Mouse (Mus musculus) heart, postnatal 0 days (tissue): ENCODE measurements at regions not wholly inside any gene's neighbourhood (a gene's known extent, or its start where the extent isn't known, plus 50 kb on each side); places are given as distances from the start of the nearest gene placed in this dataset.

ENCODE experiments used
- ATAC-seq: fragments of 200-750 bp; cut with Nextera tagmentation; 2 replicates; pipeline ENCODE4 v1.8.0; 2017; ENCODE audit warnings: low read depth, moderate number of reproducible peaks, moderate library complexity; ENCODE audit not compliant: insufficient read depth
- DNase-seq: peaks from one replicate; pipeline ENCODE4 v3.0.0-alpha.2; 2016; ENCODE audit warnings: low spot score
- H3K27ac ChIP-seq: fragments of 300-500 bp; sonication (generic); 2 replicates; pipeline ENCODE4 v1.5.1; 2014; ENCODE audit warnings: low read depth, mild to moderate bottlenecking
- H3K27me3 ChIP-seq: fragments of 300-500 bp; sonication (generic); 2 replicates; pipeline ENCODE4 v1.6.1; 2014; ENCODE audit warnings: low read length, mixed read lengths; ENCODE audit not compliant: control insufficient read depth, insufficient read depth
- H3K36me3 ChIP-seq: fragments of 300-500 bp; sonication (generic); replicated peaks from 2 replicates; pipeline ENCODE4 v1.6.1; 2014; ENCODE audit warnings: low read length, mixed read lengths; ENCODE audit not compliant: control insufficient read depth, insufficient read depth
- H3K4me1 ChIP-seq: fragments of 300-500 bp; sonication (generic); 2 replicates; pipeline ENCODE4 v1.6.1; 2014; ENCODE audit warnings: antibody characterized with exemption; ENCODE audit not compliant: control insufficient read depth, insufficient read depth
- H3K4me2 ChIP-seq: fragments of 300-500 bp; sonication (generic); 2 replicates; pipeline ENCODE4 v1.6.1; 2014; ENCODE audit warnings: low read depth, mild to moderate bottlenecking, low read length, moderate library complexity
- H3K4me3 ChIP-seq: fragments of 300-500 bp; sonication (generic); 2 replicates; pipeline ENCODE4 v1.5.1; 2014; ENCODE audit warnings: low read depth, low read length
- H3K9ac ChIP-seq: fragments of 300-500 bp; sonication (generic); replicated peaks from 2 replicates; pipeline ENCODE4 v1.6.1; 2014; ENCODE audit warnings: low read depth, low read length, mixed read lengths
- H3K9me3 ChIP-seq: fragments of 300-500 bp; sonication (generic); replicated peaks from 2 replicates; pipeline ENCODE4 v1.6.1; 2016; ENCODE audit warnings: low read length; ENCODE audit not compliant: control insufficient read depth
- CTCF ChIP-seq: IDR thresholded peaks from 2 replicates; pipeline ENCODE4 v1.5.1; 2016; ENCODE audit warnings: antibody characterized with exemption, control low read depth, low read depth
- EP300 ChIP-seq: IDR thresholded peaks from 2 replicates; pipeline ENCODE4 v1.6.1; 2016; ENCODE audit warnings: antibody characterized with exemption, low read depth
- WGBS: fragments of 180-500 bp; shearing (Covaris S2); extraction: QIAGEN DNeasy Blood & Tissue Kit; methylation state at CpG from one replicate; pipeline ENCODE4 v1.1.7; 2014; 5-methylcytosine and 5-hydroxymethylcytosine counted together

DNA sequence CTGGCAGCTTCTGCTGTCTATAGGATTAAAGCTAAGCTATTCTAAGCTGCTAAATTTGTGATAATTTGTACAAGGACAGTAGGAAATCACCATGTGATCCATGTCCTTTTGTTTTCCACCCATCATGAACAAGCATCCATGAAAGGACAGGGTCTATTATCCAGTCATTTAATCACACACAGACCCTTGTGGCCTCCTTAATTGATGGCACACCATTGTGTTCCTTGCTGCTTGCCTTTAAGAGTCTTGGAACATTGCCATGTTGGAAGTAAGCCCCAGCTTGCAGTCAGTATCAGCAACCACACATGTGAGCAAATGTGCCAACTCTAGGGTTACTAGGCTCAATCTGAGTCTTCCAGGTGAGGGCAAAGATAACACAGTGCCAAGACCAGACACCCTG is 608.7 kb downstream of the Hs3st4 start:
- DNase-seq: no peak
- no peak overlapping the region for H3K27ac ChIP-seq
- no peak for TF ChIP-seq EP300
- TF ChIP-seq CTCF: no peak
- H3K4me1 ChIP-seq: no peaks in the 10 kb centered on the region
- no peaks in the 10 kb centered on the region for H3K9me3 ChIP-seq
- H3K4me2 ChIP-seq: no peak overlapping the region
- H3K9ac ChIP-seq: no peak overlapping the region
- no peaks in the 10 kb centered on the region for H3K27me3 ChIP-seq
- ATAC-seq: no peak
- no peak overlapping the region for H3K4me3 ChIP-seq
- H3K36me3 ChIP-seq: no peaks in the 10 kb centered on the region

DNA sequence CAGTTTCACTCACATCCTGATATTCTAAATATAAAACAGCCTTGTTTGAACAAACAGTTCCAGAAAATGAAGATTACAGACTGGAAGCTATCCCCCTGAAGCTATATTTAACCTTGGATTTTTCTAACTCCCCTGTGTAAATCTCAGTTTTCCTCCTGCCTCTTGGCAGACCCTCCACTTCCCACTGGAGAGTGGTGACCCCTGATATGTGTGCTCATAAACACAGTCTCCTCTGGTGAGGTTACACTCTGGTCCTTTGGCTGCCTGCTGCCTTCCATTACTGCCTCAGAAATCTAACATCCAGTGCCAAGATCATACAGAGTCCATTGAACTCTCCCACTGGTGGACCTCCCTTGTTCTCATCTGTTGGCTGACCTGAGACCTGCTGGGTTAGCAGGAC is 610.8 kb downstream of the Hs3st4 start:
- TF ChIP-seq EP300: no peak
- Histone ChIP-seq H3K4me2 (no peak overlapping the region), H3K27me3 (no peaks in the 10 kb centered on the region), H3K4me1 (no peaks in the 10 kb centered on the region), H3K9ac (no peak overlapping the region), H3K4me3 (no peak overlapping the region), H3K27ac (no peak overlapping the region), H3K36me3 (no peaks in the 10 kb centered on the region), H3K9me3 (no peaks in the 10 kb centered on the region)
- ATAC-seq: 0 out of 2 replicates have a peak, but pooled peaks have one; percentile 39
- DNase-seq: peak; percentile 20

DNA sequence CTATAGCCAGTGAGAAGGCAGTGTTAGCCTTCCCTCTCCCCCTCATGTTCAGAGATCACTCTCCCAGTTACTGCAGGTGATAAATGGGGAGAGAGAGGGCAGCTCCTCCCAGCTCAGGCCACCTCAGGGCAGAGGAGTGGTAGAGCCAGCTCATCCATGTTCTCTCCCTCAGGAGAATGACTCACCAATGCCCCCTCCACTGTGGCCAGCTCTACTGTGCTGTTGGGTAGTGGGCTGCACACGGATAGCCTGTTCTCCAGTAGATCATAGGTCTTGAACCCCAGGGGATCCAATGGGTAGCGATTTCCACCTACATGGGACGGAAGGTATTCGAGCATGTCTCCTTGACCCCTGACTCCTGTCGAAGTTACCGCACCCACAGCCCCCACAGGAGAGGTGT is 618.1 kb downstream of the Hs3st4 start:
- no peak for TF ChIP-seq EP300
- no peak for TF ChIP-seq CTCF
- ATAC-seq: no peak
- no peak overlapping the region for H3K4me2 ChIP-seq
- no peaks in the 10 kb centered on the region for H3K36me3 ChIP-seq
- 88% methylated on average over 6 of the region's 6 CpGs for WGBS
- no peaks in the 10 kb centered on the region for H3K4me1 ChIP-seq
- no peak overlapping the region for H3K9ac ChIP-seq
- H3K4me3 ChIP-seq: no peak overlapping the region
- no peak for DNase-seq
- 0 out of 2 replicates have a peak, but pooled peaks cover 3% of the 10 kb centered on the region for H3K9me3 ChIP-seq
- no peaks in the 10 kb centered on the region for H3K27me3 ChIP-seq
- H3K27ac ChIP-seq: no peak overlapping the region

DNA sequence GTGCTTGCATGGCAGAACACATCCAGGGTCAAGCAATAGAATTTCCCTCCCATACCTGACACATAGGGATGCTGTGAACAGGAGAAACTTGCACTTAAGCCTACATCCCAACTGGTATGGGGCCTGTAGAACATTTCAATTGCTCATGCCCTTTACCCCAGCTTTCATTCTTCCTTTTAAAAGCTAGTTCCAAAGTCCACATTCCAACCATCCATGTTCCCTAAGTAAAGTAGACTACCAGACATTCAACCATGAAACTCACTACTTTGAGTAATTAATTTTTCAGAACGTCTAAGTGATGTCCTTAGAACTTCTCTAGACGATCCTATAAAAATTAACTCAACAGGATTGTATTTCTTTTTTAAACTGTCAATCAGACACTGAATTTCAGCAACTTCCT is 621.9 kb downstream of the Hs3st4 start:
- TF ChIP-seq CTCF (no peak), EP300 (no peak)
- no peak overlapping the region for H3K9ac ChIP-seq
- 71% methylated on average over 2 of the region's 2 CpGs for WGBS
- no peak overlapping the region for H3K4me3 ChIP-seq
- no peaks in the 10 kb centered on the region for H3K36me3 ChIP-seq
- ATAC-seq: no peak
- H3K4me1 ChIP-seq: no peaks in the 10 kb centered on the region
- H3K4me2 ChIP-seq: no peak overlapping the region
- 0 out of 2 replicates have a peak, but pooled peaks cover 3% of the 10 kb centered on the region for H3K9me3 ChIP-seq
- H3K27ac ChIP-seq: no peak overlapping the region
- H3K27me3 ChIP-seq: no peaks in the 10 kb centered on the region
- DNase-seq: no peak

DNA sequence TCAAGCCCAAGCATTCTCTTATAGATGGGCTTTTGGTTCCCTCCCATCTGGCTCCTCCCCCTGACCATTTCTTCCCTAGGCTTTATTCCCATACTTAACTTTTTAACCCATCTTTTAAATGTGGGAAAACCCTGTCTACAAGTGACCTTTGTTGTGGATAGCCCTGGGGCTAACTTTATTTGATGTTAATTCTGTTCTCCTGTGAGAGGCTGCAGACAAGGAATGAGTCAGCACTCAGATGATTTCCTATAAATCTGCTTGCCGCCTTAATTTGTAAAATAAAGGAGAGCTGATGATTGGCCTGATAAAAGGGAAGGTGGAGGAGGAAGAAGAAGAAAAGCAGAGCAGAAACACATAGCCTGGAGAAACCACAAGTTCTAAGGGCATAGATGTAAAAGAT is 623.3 kb downstream of the Hs3st4 start:
- H3K27me3 ChIP-seq: no peaks in the 10 kb centered on the region
- H3K4me3 ChIP-seq: no peak overlapping the region
- no peaks in the 10 kb centered on the region for H3K4me1 ChIP-seq
- no peaks in the 10 kb centered on the region for H3K36me3 ChIP-seq
- ATAC-seq (no peak), DNase-seq (no peak)
- 0 out of 2 replicates have a peak, but pooled peaks cover 3% of the 10 kb centered on the region for H3K9me3 ChIP-seq
- H3K9ac ChIP-seq: no peak overlapping the region
- H3K27ac ChIP-seq: no peak overlapping the region
- H3K4me2 ChIP-seq: no peak overlapping the region
- WGBS: 81% methylated on average over 1 of the region's 1 CpGs
- TF ChIP-seq EP300: no peak
- TF ChIP-seq CTCF: no peak

DNA sequence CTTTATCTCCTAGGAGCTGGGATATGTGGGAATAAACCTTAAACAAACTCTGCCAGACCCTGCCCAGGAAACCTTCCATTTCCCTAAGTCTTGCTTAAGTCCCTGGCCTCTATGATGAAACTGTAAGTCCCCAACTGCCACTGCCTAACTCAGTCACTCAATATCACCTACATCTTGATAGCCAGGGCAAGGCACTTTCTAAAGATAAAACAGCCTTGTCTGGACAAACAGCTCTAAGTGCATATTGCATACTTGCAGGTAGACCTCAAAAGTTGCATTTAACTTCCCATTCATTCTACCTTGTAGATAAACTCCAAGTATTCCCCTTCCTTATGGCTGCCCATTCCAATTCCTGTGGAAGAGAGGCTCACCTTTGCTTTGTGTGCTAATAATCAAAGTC is 624.4 kb downstream of the Hs3st4 start:
- H3K27ac ChIP-seq: no peak overlapping the region
- 0 out of 2 replicates have a peak, but pooled peaks cover 3% of the 10 kb centered on the region for H3K9me3 ChIP-seq
- H3K4me2 ChIP-seq: no peak overlapping the region
- no peaks in the 10 kb centered on the region for H3K27me3 ChIP-seq
- H3K9ac ChIP-seq: no peak overlapping the region
- no peak overlapping the region for H3K4me3 ChIP-seq
- TF ChIP-seq CTCF (no peak), EP300 (no peak)
- H3K36me3 ChIP-seq: no peaks in the 10 kb centered on the region
- H3K4me1 ChIP-seq: no peaks in the 10 kb centered on the region
- no peak for DNase-seq
- ATAC-seq: no peak
